Mouse (Mus musculus) induced T-regulatory cell, adult 2 months (primary cell): ENCODE measurements around the gene Mfsd13b.
"Not testable (repeated sequence)": the region's sequence is repeated elsewhere in the genome, so short reads cannot be mapped to it uniquely, and the experiment has no call there.

ENCODE experiments used
- DNase-seq: peaks from one replicate; pipeline ENCODE4 v3.0.0-alpha.2; 2012; ENCODE audit warnings: low read depth

Gene Mfsd13b

DNA sequence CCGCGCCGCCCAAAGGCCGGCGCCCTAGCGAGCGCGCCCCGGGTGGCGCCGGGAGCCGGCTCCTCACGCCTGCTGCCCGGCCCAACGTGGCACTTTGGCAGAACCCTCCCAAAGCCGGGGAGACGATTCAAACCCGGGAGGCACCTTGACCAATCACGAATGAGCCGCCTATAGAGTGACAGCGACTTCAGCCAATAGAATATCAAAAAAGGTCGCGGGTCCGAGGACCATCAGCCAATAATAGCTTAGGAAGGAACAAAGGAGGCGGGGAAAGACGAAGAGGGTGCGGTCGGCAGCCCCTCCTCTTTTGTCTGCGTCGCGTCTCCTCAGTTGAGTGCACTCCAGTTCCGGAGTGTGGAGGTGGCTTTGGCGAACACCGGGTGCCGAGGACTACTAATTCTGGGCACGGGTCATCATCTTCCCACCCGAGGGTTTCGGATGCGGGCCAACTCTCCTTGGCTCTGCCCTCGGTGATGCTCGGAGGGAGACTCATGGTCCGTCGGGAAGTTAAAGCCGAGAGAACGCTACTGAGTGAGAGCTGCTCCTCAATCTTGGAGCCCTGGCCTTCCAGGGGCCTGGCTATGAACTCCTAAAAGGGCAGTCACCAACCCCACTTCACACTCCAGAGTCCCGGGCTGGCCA lies at the start of gene Mfsd13b, which contains the start of gene Cdr2:
Mfsd13b (plus strand) TSS at position 310 of the 642 bp plus-strand sequence.
Cdr2 (minus strand) TSS at position 113 of the 642 bp plus-strand sequence.
- DNase-seq, result peak; percentile 100

GRCm38 (mm10) chr7:120933110-120933509 lies 49.2 kb upstream of the Mfsd13b start:
- no peak for DNase-seq

DNA sequence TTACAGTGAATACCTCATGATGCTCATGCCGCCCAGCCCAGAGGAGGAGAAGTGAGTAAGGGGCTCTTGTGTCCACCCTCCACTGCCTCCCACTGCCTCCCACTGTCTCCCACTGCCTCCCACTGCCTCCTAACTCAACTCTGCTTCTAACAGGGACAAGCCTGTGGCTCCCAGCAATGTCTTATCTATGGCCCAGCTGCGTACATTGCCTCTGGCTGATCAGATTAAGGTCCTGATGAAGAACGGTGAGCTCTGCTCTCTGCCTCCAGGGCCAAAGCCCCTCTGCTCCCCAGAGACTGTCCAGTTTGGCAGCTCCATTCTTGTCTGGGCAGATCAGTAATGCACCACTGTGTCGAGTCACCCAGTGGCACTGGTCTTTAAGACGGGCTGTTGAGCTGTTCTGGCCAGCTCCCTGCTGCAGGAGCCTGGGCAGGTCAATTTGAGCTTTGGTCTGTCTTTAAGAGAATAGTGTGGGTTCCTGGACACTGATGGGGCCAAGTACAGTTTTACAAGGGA lies 48.6 kb upstream of the Mfsd13b start:
- no peak for DNase-seq

DNA sequence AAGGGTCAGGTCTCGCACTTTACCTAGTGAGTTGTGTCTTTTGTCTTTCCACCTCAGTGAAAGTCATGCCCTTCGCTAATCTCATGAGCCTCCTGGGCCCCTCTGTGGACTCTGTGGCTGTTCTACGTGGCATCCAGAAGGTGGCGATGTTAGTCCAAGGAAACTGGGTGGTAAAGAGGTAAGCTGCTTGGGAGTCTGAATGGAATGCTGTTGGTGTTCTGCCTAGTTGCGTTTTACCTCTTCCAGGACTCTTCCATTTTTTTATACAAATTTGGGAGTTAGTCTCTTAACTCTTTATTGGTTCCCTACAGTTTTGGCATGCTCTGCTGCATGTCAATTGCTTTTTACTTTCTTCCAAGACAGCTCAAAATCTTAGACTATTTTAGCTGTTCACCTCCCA lies 47.6 kb upstream of the Mfsd13b start:
- DNase-seq, result peak; percentile 76

DNA sequence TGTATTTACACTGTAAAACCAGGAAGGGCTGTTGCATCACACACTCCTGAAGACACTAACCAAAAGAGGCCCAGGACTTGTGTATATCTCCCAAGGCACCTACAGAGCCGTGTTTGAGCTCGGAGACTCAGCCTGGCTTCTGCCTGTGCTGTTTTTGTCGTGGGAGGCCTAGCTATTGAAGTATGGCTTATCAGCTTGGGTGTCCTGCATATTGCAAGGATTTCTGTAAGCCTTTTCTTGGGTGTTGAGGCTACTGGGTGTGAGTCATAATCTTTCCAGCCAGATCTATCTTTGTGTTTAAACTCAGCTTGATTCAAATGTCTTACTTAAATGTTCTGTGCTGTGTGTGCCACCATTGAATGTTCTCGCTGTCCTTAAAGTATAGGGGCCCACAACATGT lies 45.8 kb upstream of the Mfsd13b start:
- no peak for DNase-seq

- DNase-seq, result no peak
Measured at GRCm38 (mm10) chr7:120938206-120938605, 44.1 kb upstream of the Mfsd13b start.

- DNase-seq, result no peak
Measured at GRCm38 (mm10) chr7:120940343-120940742, 42.0 kb upstream of the Mfsd13b start.

- no peak for DNase-seq
Measured at GRCm38 (mm10) chr7:120941214-120941613, 41.1 kb upstream of the Mfsd13b start.

- no peak for DNase-seq
Measured at GRCm38 (mm10) chr7:120942506-120942905, 39.8 kb upstream of the Mfsd13b start.

GRCm38 (mm10) chr7:120943936-120944509 lies 38.3 kb upstream of the Mfsd13b start:
- DNase-seq, result no peak

- DNase-seq, result not testable (repeated sequence)
Measured at GRCm38 (mm10) chr7:120953591-120953990, 28.7 kb upstream of the Mfsd13b start.

DNA sequence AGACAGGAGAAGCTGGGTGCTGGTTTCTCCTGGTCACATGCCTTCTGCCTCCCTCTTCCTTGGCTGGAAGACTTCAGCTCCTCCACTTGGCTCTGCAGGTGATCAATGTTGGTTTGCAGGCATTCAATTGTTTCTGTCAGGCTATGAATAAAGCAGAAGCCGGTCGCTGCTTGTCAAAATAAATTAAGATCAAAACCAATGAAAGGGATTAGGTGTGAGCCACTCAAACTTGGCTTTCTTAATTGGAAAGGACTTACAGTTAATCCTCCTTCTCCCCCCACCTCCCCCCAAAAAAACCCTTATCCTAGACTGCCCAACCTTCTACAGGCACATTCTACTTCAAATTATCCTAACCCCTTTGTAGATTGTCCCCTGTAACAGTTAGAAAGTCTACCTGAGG lies 22.2 kb upstream of the Mfsd13b start:
- no peak for DNase-seq

- DNase-seq, result peak; percentile 25
Measured at GRCm38 (mm10) chr7:120960601-120961000, 21.7 kb upstream of the Mfsd13b start.

- no peak for DNase-seq
Measured at GRCm38 (mm10) chr7:120961893-120962292, 20.4 kb upstream of the Mfsd13b start.

- no peak for DNase-seq
Measured at GRCm38 (mm10) chr7:120963126-120963525, 19.2 kb upstream of the Mfsd13b start.

DNA sequence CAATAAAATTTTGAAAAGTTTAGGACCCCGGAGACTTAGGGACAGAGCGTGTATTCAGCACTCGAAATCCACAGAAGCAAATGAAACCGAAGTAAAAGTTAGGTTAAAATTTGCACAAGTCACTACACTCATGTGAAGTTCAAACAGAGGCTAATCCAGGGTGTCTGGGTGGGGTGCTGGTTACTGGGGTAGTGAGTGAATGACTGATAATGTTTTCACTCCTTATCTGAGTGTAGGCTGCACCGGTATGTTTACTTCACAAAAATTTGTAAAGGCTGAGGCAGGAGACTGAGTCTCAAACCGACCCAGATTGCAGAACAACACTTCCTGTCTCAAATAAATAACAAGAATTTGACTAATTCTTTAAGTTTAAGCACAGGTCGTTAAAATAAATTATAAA lies 13.1 kb upstream of the Mfsd13b start:
- no peak for DNase-seq

- DNase-seq, result no peak
Measured at GRCm38 (mm10) chr7:120970112-120970511, 12.2 kb upstream of the Mfsd13b start.

DNA sequence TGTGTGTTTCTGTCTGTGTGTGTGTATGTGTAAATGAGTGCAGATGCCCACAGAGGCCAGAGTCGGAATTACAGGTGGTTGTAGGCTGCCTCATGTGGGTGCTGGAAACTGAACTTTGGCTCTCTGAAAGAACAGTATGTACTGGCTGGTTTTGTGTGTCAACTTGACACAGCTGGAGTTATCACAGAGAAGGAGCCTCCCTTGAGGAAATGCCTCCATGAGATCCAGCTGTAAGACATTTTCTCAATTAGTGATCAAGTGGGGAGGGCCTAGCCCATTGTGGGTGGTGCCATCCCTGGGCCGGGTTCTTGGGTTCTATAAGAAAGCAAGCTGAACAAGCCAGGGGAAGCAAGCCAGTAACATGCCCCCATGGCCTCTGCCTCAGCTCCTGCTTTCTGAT lies 9.8 kb upstream of the Mfsd13b start:
- DNase-seq, result not testable (repeated sequence)

- no peak for DNase-seq
Measured at GRCm38 (mm10) chr7:120974001-120974400, 8.3 kb upstream of the Mfsd13b start.

- DNase-seq, result no peak
Measured at GRCm38 (mm10) chr7:120977063-120977462, 5.2 kb upstream of the Mfsd13b start.

DNA sequence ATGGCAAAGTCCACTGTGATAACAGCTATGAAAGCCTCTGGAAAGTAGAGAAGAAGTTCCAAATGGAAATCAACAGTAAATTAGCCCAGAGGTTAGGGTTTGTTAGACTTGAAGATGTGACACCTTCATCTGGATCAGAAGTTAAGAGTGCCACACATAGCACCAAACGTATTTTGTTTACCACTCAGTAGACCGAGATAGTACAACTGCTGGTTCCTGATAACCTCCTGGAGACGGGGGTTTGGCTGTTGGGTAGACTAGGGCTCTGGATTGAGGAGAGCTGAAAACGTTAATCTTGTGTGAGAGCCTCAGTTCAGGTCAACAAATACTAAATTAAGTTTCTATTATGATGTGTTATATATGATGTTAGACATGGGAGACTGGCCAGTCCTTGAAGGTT lies 2.3 kb upstream of the Mfsd13b start:
- DNase-seq, result no peak

- DNase-seq, result peak; percentile 76
Measured at GRCm38 (mm10) chr7:120980931-120981924, 1.1 kb upstream of the Mfsd13b start.
